Mouse (Mus musculus) cerebral cortex, adult 2 months (tissue): ENCODE measurements around the gene Pih1h3b.

ENCODE experiments used
- WGBS: fragments of 180-500 bp; shearing (Covaris S2); methylation state at CpG from one replicate; pipeline ENCODE4 v1.1.7; 2018; 5-methylcytosine and 5-hydroxymethylcytosine counted together

Pih1h3b gene

DNA sequence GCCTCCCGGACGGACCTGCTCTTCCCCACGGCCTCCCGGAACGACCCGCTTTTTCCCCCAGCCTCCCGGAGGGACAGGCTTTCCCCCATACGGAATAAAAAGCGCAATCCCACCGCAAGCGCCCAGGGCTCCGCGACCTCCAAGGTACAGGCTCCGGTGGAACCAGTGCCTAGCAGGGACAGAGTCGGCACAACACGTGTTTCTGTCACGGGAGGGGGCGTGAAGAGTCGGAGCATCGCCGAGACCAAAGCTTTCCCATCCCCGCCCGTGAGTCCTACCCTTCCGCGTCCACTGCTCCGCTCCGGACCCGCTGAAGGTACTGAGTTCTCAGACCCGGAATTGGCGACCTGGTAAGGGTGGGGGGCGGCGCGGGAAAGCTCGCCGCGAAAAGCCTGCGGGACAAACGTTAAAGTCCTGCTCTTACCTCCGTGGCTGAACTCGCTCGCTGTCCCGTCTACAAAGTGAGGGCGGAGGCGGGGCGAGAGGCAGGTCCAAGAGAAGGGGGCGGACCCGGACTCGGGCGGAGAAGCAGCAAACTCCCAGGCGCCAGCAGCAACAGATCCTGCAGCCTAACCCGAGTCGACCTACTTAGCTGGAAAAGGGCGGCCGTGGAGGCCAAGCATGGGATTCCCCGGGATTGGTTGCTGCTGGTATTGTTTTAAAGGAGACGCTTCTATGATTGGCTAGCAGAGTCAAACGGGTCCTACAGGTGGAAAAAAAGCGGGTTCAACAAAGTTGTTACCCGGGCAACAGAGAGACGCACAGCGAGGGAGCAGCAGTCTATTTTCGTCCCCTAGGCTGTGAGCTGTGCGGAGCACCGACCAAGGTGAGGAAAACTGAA is at the start of gene Pih1h3b, which contains the start of gene Nup62cl:
Gene Pih1h3b, plus strand, starts transcription at position 745 of the 841 bp plus-strand sequence.
Gene Nup62cl, minus strand, starts transcription at position 578 of the 841 bp plus-strand sequence.
- 5% methylated on average over 56 of the region's 64 CpGs for WGBS

DNA sequence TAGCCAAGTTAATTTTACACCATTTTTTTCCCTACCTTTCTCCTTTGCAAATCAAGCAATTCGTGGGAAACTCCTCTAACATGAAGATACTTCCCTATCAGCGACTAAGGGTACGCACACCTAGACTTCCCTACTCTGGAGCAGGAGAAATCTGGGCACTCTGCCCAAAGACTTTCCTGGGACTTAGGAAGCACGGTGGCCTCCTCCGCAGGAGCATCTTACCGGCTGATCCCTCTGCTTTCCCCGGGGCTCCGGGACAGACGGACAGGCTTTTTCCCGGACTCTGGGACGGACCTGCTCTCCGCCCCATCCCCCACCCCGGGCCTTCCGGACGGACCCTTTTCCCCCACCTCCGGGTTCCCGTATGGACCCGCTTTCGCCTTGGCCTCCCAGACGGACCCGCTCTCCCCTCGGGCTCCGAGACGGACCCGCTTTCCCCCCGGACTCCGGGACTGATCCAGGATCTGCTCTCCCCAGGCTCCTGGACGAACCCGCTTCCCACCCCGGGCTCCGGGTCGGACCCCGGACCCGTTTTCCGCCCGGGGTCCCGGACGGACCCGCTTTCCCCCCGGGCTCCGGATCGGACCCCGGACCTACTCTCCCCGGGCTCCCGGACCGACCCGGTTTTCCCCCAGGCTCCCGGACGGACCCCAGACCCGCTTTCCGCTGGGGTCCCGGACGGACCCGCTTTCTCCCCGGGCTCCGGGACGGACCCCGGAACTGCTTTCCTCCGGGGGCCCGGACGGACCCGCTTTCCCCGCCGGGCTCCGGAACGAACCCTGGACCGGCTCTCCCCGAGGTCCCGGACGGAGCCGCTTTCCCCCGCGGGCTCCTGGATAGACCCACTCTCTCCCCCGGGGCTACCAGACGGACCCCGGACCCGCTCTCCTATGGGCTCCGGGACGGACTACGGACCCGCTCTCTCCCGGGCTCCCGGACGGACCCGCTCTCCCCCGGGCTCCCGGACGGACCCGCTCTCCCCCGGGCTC is 1.5 kb upstream of the Pih1h3b start:
- WGBS = 9% methylated on average over 70 of the region's 90 CpGs

DNA sequence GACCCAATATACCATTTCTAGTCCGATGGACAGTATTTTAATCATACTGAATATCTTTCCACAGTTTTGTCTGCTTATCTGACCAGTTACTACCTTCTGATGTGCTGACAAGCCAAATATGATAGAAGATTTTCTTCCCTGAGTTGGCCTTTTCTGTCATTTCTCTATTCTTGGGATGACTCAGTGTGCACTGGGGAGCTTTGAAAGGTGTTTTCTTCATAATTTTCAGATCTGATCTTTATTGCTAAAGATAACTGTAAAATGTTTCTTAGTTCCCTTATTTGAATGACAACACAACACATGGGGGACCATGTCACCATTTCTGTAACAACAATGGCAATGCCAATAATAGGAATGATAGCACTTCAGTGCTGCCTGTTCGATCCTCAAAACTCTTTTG is 19.9 kb downstream of the Pih1h3b start:
- 98% methylated on average over 2 of the region's 2 CpGs for WGBS

DNA sequence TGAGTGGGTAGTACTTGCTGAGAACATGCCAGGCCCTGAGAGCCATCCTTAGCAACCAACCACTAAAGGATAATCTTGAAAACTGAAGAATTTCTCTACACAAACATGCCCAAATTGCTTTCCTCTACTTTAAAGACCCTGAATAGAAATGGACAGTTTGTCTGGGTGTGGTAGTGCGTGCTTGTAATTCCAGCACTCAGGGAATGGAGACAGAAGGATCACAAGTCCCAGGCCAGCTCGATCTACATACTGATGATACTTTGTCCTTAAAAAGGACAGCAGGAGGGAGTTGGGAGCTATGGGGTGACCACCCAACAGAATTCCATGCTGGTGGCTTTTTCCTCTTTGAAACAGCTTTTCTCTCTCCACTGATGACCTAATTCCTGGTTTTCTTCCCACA is 31.4 kb downstream of the Pih1h3b start:
- WGBS = 85% methylated on average over 2 of the region's 2 CpGs
